Mouse (Mus musculus) kidney, embryonic 14.5 days (tissue): Measurements from ENCODE around the gene Rpl3. TPM values are rescaled to one million over a fixed set of nuclear protein-coding genes. Genes with fewer than 3 reads are reported as not detected.

Experiments used
- ATAC-seq: fragments of 200-750 bp; cut with Nextera tagmentation; 2 replicates; pipeline ENCODE4 v1.8.0; 2017; ENCODE audit warnings: moderate number of reproducible peaks, mild to moderate bottlenecking, moderate TSS enrichment, moderate library complexity; ENCODE audit not compliant: low FRiP score, low TSS enrichment
- H3K27ac ChIP-seq: fragments of 300-500 bp; sonication (generic); 2 replicates; pipeline ENCODE4 v1.5.1; 2014; ENCODE audit warnings: low read depth, mild to moderate bottlenecking, low read length, moderate library complexity, mixed read lengths
- H3K27me3 ChIP-seq: fragments of 300-500 bp; sonication (generic); 2 replicates; pipeline ENCODE4 v1.6.1; 2014; ENCODE audit warnings: mild to moderate bottlenecking, low read length; ENCODE audit not compliant: control insufficient read depth, insufficient read depth
- H3K36me3 ChIP-seq: fragments of 300-500 bp; sonication (generic); 2 replicates; pipeline ENCODE4 v1.6.1; 2014; ENCODE audit warnings: low read length, mixed read lengths; ENCODE audit not compliant: control insufficient read depth, insufficient read depth
- H3K4me1 ChIP-seq: fragments of 300-500 bp; sonication (generic); 2 replicates; pipeline ENCODE4 v1.6.1; 2014; ENCODE audit warnings: low read length, mixed read lengths; ENCODE audit not compliant: control insufficient read depth, insufficient read depth
- H3K4me2 ChIP-seq: fragments of 300-500 bp; sonication (generic); replicated peaks from 2 replicates; pipeline ENCODE4 v1.6.1; 2014; ENCODE audit warnings: low read depth, mild to moderate bottlenecking, low read length
- H3K4me3 ChIP-seq: fragments of 300-500 bp; sonication (generic); 2 replicates; pipeline ENCODE4 v1.5.1; 2014; ENCODE audit warnings: mild to moderate bottlenecking, low read length
- H3K9ac ChIP-seq: fragments of 300-500 bp; sonication (generic); 2 replicates; pipeline ENCODE4 v1.6.1; 2014; ENCODE audit warnings: low read depth, mild to moderate bottlenecking, low read length, moderate library complexity
- H3K9me3 ChIP-seq: fragments of 300-500 bp; sonication (generic); 2 replicates; pipeline ENCODE4 v1.6.1; 2016; ENCODE audit warnings: low read length; ENCODE audit not compliant: control insufficient read depth
- WGBS: fragments of 180-500 bp; shearing (Covaris S2); extraction: QIAGEN DNeasy Blood & Tissue Kit; methylation state at CpG from one replicate; pipeline ENCODE4 v1.1.7; 2014; 5-methylcytosine and 5-hydroxymethylcytosine counted together
- polyA plus RNA-seq: library from polyadenylated mRNA; unstranded; fragments of >200 nt; fragmentation: Nextera tagmentation; extraction: Ambion mirVana; gene quantifications from 2 replicates; pipeline ENCODE4 v1.2.1, GENCODE M21; 2014

Rpl3 gene
- polyA plus RNA-seq, 1 experiment from 2014 or later: 1,409 TPM

GRCm38 (mm10) chr15:80119076-80119475 lies 27.4 kb upstream of the Rpl3 start:
- H3K4me2 ChIP-seq: no peak overlapping the region
- H3K4me3 ChIP-seq: no peak overlapping the region
- H3K36me3 ChIP-seq: no peaks in the 10 kb centered on the region
- H3K9me3 ChIP-seq: no peaks in the 10 kb centered on the region
- H3K27me3 ChIP-seq: no peaks in the 10 kb centered on the region
- no peak for ATAC-seq
- H3K27ac ChIP-seq: no peak overlapping the region
- H3K9ac ChIP-seq: no peak overlapping the region
- 85% methylated on average over 6 of the region's 6 CpGs for WGBS
- 0 out of 2 replicates have a peak, but pooled peaks cover 7% of the 10 kb centered on the region for H3K4me1 ChIP-seq

DNA sequence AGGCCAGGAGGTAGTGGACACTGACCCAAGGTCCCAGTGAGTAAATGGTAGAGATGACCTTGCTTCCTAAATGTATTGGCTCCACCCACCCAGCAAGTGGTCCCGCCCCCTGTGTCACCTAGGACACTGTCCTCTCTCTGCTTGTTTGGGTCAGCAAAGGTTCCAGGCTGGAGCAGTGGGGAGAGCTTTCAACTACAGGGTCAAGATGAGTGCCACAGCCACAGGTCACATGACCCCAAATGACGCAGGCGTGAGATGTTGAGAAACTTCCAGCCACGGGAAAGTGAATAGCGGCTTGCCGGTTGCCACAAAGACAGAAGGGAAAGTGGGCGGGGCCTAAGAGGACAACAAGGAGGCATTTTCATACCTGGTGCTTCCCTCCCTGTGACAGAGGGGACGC lies 25.5 kb upstream of the Rpl3 start:
- Histone ChIP-seq H3K27ac (no peak overlapping the region), H3K9me3 (no peaks in the 10 kb centered on the region), H3K36me3 (no peaks in the 10 kb centered on the region), H3K27me3 (no peaks in the 10 kb centered on the region), H3K4me1 (0 out of 2 replicates have a peak, but pooled peaks cover 7% of the 10 kb centered on the region), H3K4me2 (no peak overlapping the region), H3K4me3 (no peak overlapping the region), H3K9ac (no peak overlapping the region)
- WGBS: 68% methylated on average over 8 of the region's 8 CpGs
- no peak; the same call in 1 of the 2 replicates for ATAC-seq

DNA sequence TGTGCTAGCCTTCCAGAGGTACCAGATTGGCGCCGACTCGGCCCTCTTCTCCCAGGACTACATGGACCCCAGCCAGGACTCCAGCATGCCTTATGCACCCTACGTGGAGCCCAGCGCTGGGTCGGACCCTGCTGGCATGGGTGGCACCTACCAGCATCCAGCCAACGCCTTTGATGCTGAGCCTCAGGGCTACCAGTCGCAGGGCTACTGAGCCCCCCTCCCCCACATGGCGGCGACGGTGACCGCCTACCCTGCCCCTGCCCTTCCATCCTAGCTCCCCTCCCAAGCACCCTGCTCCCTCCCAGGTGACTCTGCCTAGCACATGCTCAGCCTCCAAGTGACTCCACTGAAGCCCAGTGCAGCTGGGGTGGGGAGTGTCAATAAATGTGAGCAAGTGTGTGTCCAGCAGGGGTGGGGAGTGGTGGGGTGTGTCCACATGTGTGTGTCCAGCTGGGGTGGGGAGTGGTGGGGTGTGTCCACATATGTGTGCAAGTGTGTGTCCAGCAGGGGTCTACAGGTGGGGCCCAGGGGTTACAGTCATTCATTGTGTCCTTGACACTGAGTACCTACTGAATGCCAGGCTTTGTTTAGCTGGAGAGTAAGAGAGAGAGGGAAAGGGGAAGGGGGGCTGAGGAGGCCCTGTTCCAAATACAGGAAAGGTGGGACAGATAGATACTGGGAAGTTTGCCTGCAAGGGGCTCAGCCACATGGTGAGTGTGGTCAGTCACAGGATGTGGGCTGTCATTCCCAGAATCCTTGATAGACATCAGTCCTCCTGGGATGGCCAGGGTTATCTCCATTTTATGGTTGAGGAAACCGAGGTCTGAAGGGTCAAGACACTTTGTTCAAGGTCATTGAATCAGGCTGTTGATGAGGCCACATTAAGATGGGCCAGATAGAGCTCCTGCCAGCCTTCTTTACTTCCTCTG lies 24.5 kb upstream of the Rpl3 start:
- Histone ChIP-seq H3K36me3 (no peaks in the 10 kb centered on the region), H3K4me2 (no peak overlapping the region), H3K9ac (no peak overlapping the region), H3K27ac (no peak overlapping the region), H3K9me3 (no peaks in the 10 kb centered on the region), H3K4me1 (0 out of 2 replicates have a peak, but pooled peaks cover 7% of the 10 kb centered on the region), H3K27me3 (no peaks in the 10 kb centered on the region), H3K4me3 (no peak overlapping the region)
- WGBS: 74% methylated on average over 13 of the region's 13 CpGs
- no peak for ATAC-seq

- Histone ChIP-seq H3K4me2 (no peak overlapping the region; the same call in 1 of the 2 replicates), H3K27me3 (no peaks in the 10 kb centered on the region), H3K9me3 (no peaks in the 10 kb centered on the region), H3K4me1 (0 out of 2 replicates have a peak, but pooled peaks cover 7% of the 10 kb centered on the region), H3K27ac (no peak overlapping the region), H3K36me3 (no peaks in the 10 kb centered on the region), H3K9ac (no peak overlapping the region), H3K4me3 (no peak overlapping the region)
- ATAC-seq: no peak
- 73% methylated on average over 5 of the region's 5 CpGs for WGBS
Observed at GRCm38 (mm10) chr15:80115256-80115655, 23.6 kb upstream of the Rpl3 start.

- Histone ChIP-seq H3K9ac (no peak overlapping the region), H3K4me2 (no peak overlapping the region), H3K4me3 (no peak overlapping the region), H3K4me1 (0 out of 2 replicates have a peak, but pooled peaks cover 7% of the 10 kb centered on the region), H3K9me3 (no peaks in the 10 kb centered on the region), H3K36me3 (no peaks in the 10 kb centered on the region), H3K27ac (no peak overlapping the region), H3K27me3 (no peaks in the 10 kb centered on the region)
- no peak for ATAC-seq
- 85% methylated on average over 7 of the region's 7 CpGs for WGBS
Observed at GRCm38 (mm10) chr15:80114414-80114813, 22.7 kb upstream of the Rpl3 start.

GRCm38 (mm10) chr15:80112499-80112898 lies 20.8 kb upstream of the Rpl3 start:
- Histone ChIP-seq H3K27me3 (no peaks in the 10 kb centered on the region), H3K9ac (no peak overlapping the region), H3K36me3 (no peaks in the 10 kb centered on the region), H3K9me3 (no peaks in the 10 kb centered on the region), H3K27ac (no peak overlapping the region), H3K4me2 (no peak overlapping the region), H3K4me3 (no peak overlapping the region), H3K4me1 (0 out of 2 replicates have a peak, but pooled peaks cover 7% of the 10 kb centered on the region)
- WGBS: 55% methylated on average over 2 of the region's 2 CpGs
- no peak for ATAC-seq

DNA sequence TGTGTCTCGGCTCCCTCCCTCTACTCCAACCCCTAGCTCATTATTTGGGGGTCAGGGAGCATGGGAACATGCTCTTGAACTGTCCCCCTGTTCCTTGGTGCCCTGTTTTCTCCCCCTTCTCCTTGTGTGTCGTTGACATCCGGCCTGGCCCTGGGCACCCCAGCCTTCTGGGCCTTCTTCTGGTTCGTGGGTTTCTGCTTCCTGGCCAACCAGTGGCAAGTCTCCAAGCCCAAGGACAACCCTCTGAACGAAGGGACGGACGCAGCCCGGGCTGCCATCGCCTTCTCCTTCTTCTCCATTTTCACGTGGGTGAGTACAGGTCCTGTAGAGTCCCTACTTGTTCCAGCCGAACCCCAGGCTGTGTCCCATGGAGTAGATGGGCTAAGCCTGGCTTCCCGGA lies 19.8 kb upstream of the Rpl3 start:
- Histone ChIP-seq H3K9me3 (no peaks in the 10 kb centered on the region), H3K36me3 (no peaks in the 10 kb centered on the region), H3K4me2 (no peak overlapping the region), H3K4me1 (0 out of 2 replicates have a peak, but pooled peaks cover 5% of the 10 kb centered on the region), H3K27ac (no peak overlapping the region), H3K4me3 (no peak overlapping the region), H3K9ac (no peak overlapping the region), H3K27me3 (no peaks in the 10 kb centered on the region)
- ATAC-seq: no peak
- WGBS: 80% methylated on average over 12 of the region's 12 CpGs

DNA sequence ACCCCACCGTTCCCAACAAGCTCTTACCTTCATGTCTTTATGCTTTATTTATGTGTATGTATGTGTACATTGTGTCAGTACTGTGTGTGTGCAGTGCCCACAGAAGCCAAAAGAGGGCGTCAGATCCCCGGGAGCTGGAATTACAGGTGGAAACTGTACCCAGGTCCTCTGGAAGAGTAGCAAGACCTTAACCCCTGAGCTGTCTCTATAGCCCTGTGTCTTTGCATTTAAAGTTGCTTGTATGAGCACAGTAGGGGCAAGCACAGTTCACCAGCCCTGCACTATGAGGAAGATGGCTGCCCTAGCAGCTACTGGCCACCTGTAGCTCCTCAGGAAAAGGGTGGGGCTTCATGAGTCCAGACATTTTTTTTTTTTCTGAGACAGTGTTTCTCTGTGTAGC lies 15.9 kb upstream of the Rpl3 start:
- H3K36me3 ChIP-seq: no peaks in the 10 kb centered on the region
- H3K9me3 ChIP-seq: no peaks in the 10 kb centered on the region
- no peak overlapping the region for H3K4me2 ChIP-seq
- 81% methylated on average over 3 of the region's 3 CpGs for WGBS
- H3K4me1 ChIP-seq: no peaks in the 10 kb centered on the region
- no peak for ATAC-seq
- H3K27ac ChIP-seq: no peak overlapping the region
- no peak overlapping the region for H3K4me3 ChIP-seq
- H3K27me3 ChIP-seq: no peaks in the 10 kb centered on the region
- no peak overlapping the region for H3K9ac ChIP-seq

DNA sequence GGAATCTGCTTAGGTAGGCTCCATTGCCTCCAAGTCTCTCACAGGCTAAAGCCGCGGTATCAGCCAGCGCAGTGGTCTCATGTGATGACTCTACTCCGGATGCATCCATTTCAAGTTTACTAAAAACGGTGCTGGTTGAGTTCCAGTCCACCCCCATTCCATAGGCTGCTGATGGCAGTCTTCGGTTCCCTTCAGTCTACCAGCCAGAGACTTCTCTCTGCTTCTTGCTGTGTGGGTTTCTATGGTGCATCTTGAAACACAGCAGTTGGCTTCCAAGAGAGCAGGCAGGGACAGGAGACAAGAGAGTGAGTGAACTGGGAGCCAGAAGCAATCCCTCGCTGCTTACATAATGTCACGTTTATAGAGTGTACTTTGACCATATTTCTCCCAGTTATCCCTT lies 15.5 kb upstream of the Rpl3 start:
- Histone ChIP-seq H3K27ac (no peak overlapping the region), H3K9ac (no peak overlapping the region), H3K27me3 (no peaks in the 10 kb centered on the region), H3K36me3 (no peaks in the 10 kb centered on the region), H3K4me2 (no peak overlapping the region), H3K4me3 (no peak overlapping the region), H3K9me3 (no peaks in the 10 kb centered on the region), H3K4me1 (no peaks in the 10 kb centered on the region)
- ATAC-seq: no peak
- 92% methylated on average over 8 of the region's 8 CpGs for WGBS
